Mouse (Mus musculus): Measurements from ENCODE around the gene Slpi.
A peak's percentile ranks its signal among the peaks of the same experiment; 100 is the strongest.
"Not testable (repeated sequence)": the region's sequence is repeated elsewhere in the genome, so short reads cannot be mapped to it uniquely, and the experiment has no call there.

Slpi gene

GRCm38 (mm10) chr2:164373187-164373586 lies 15.7 kb downstream of the Slpi start:
- no peak for DNase-seq

- no peak for DNase-seq
Measured at GRCm38 (mm10) chr2:164372408-164373053, 16.4 kb downstream of the Slpi start.

- no peak for DNase-seq
Measured at GRCm38 (mm10) chr2:164371371-164371770, 17.5 kb downstream of the Slpi start.

GRCm38 (mm10) chr2:164368620-164369105 lies 20.2 kb downstream of the Slpi start:
- no peak for DNase-seq

- DNase-seq, result no peak
Measured at GRCm38 (mm10) chr2:164366947-164367346, 21.9 kb downstream of the Slpi start.

GRCm38 (mm10) chr2:164360974-164361657 lies 27.8 kb downstream of the Slpi start:
- no peak for DNase-seq

GRCm38 (mm10) chr2:164359668-164360067 lies 29.2 kb downstream of the Slpi start:
- DNase-seq, result no peak

GRCm38 (mm10) chr2:164359031-164359430 lies 29.9 kb downstream of the Slpi start:
- DNase-seq, result no peak

- DNase-seq, result peak in 1 of 2 experiments; percentile 25
Measured at GRCm38 (mm10) chr2:164358373-164358772, 30.5 kb downstream of the Slpi start.

GRCm38 (mm10) chr2:164356177-164356967 lies 32.5 kb downstream of the Slpi start:
- DNase-seq, result no peak

- no peak for DNase-seq
Measured at GRCm38 (mm10) chr2:164353356-164353755, 35.5 kb downstream of the Slpi start.

GRCm38 (mm10) chr2:164352697-164353096 lies 36.2 kb downstream of the Slpi start:
- DNase-seq, result no peak

- DNase-seq, result peak in 1 of 2 experiments; percentile 55
Measured at GRCm38 (mm10) chr2:164348980-164349379, 39.9 kb downstream of the Slpi start.

- DNase-seq, result not testable (repeated sequence)
Measured at GRCm38 (mm10) chr2:164347697-164348096, 41.2 kb downstream of the Slpi start.

- not testable (repeated sequence) for DNase-seq
Measured at GRCm38 (mm10) chr2:164343732-164344131, 45.2 kb downstream of the Slpi start.

GRCm38 (mm10) chr2:164332440-164332839 lies 56.5 kb downstream of the Slpi start, which contains the start of gene Svs5:
Svs5 (plus strand) TSS chr2:164332740.
- not testable (repeated sequence) for DNase-seq

GRCm38 (mm10) chr2:164320983-164321382 lies 67.9 kb downstream of the Slpi start:
- DNase-seq, result no peak

GRCm38 (mm10) chr2:164316451-164316850 lies 72.4 kb downstream of the Slpi start, which contains the start of gene Svs6:
Svs6 (plus strand) TSS chr2:164316751.
- DNase-seq, result not testable (repeated sequence)

- not testable (repeated sequence) for DNase-seq
Measured at GRCm38 (mm10) chr2:164315460-164315859, 73.4 kb downstream of the Slpi start.

GRCm38 (mm10) chr2:164312599-164312998 lies 76.3 kb downstream of the Slpi start:
- no peak for DNase-seq
